In the genomic region with DNA sequence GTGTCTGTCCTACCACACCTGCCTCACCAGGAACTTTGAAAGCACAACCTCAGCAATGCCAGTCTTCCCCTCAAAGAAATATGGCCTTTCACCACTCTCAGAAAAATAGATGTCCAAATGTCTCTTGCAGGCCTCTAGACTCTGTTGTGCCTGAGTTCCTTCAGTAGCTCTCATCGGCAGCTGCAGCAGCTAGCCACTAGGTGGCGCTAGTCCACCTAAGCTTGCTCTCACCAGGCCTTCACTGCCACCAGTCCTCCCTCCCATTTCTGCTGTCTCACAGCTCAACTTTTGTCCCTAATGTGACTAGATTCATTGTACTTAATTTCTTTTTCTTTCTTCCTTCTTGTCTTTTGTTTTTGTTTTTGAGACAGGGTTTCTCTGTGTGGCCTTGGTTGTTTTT, we compare ENCODE assay signal across 9 mouse cellular contexts. TPM values are rescaled to one million over a fixed set of nuclear protein-coding genes. Genes with fewer than 3 reads are reported as not detected.
DNase-seq lines count a peak whose midpoint lies in the region; ATAC-seq and TF ChIP-seq lines count a peak whose summit lies in the region.
"Had no signal": no experiment of that assay in that cellular context is flagged by ENCODE, and none has a peak within 500 bp of the region (broad histone marks: within the 10 kb centered on the region; RNA-seq: fewer than 3 reads in every experiment).

No protein-coding gene starts in this region.

- no peak for TF ChIP-seq EP300 in heart, postnatal 0 days (IDR thresholded peaks at IDR 0.05; ENCODE audit: low read depth)

- H3K4me1 ChIP-seq in ES-E14 (ENCODE audit: control insufficient read depth in 2 of 2, insufficient read depth in 2 of 2, low read length in 2 of 2, poor library complexity in 1 of 2): peaks cover 0 to 16% of the 10 kb centered on the region in 2 experiments; a peak in 1 of 4 replicates
- H3K4me1 ChIP-seq in embryonic facial prominence, embryonic 10.5 days: peaks cover 35% of the 10 kb centered on the region
- peaks cover 11% of the 10 kb centered on the region for H3K4me1 ChIP-seq in heart, postnatal 0 days (ENCODE audit: control insufficient read depth, insufficient read depth)

- H3K4me2 ChIP-seq in heart, postnatal 0 days (ENCODE audit: low read depth, low read length): no peak overlapping the region
- H3K4me2 ChIP-seq: lung, embryonic 15.5 days had no signal

- H3K4me3 ChIP-seq in ES-E14 (ENCODE audit: insufficient read depth in 1 of 2, low read depth in 1 of 2, low read length in 2 of 2, poor library complexity in 1 of 2, severe bottlenecking in 1 of 2): no peak overlapping the region
- H3K4me3 ChIP-seq in embryonic facial prominence, embryonic 10.5 days: no peak overlapping the region; the same call in 1 of the 2 replicates
- H3K4me3 ChIP-seq in heart, postnatal 0 days (ENCODE audit: low read depth, low read length): no peak overlapping the region
- H3K4me3 ChIP-seq: lung, embryonic 15.5 days had no signal

- in situ Hi-C loops in ES-E14 (cut with MboI; ENCODE audit: low sequenced_read_pairs in 2 of 2, unreplicated experiment in 2 of 2): no loop called here

- no peaks in the 10 kb centered on the region for H3K27me3 ChIP-seq in embryonic facial prominence, embryonic 10.5 days (replicated peaks; ENCODE audit: low read depth, poor library complexity, severe bottlenecking)
- no peaks in the 10 kb centered on the region for H3K27me3 ChIP-seq in heart, postnatal 0 days (ENCODE audit: control insufficient read depth, insufficient read depth, low read length)
- H3K27me3 ChIP-seq: lung, embryonic 15.5 days had no signal

- ATAC-seq in heart, postnatal 0 days (ENCODE audit: insufficient read depth, low read depth): peak; percentile 54

- no peak overlapping the region for H3K27ac ChIP-seq in ES-E14 (ENCODE audit: insufficient read depth, low read depth, low read length, poor library complexity, severe bottlenecking)
- H3K27ac ChIP-seq in embryonic facial prominence, embryonic 10.5 days (replicated peaks): no peak overlapping the region
- peak overlapping the region; percentile 27; the same call in 1 of the 2 replicates for H3K27ac ChIP-seq in heart, postnatal 0 days (ENCODE audit: low read depth)
- H3K27ac ChIP-seq: lung, embryonic 15.5 days had no signal

- no peaks in the 10 kb centered on the region for H3K9me3 ChIP-seq in ES-E14 (ENCODE audit: control insufficient read depth, insufficient read depth, low read depth, low read length)
- no peaks in the 10 kb centered on the region for H3K9me3 ChIP-seq in embryonic facial prominence, embryonic 10.5 days
- no peaks in the 10 kb centered on the region for H3K9me3 ChIP-seq in heart, postnatal 0 days (replicated peaks; ENCODE audit: control insufficient read depth, low read length)
- H3K9me3 ChIP-seq: lung, embryonic 15.5 days had no signal

- 0% methylated on average over 2 of the region's 2 CpGs for WGBS in embryonic facial prominence, embryonic 10.5 days
- 0% methylated on average over 2 of the region's 2 CpGs for WGBS in heart, postnatal 0 days

- peak; percentile 70 for DNase-seq in ES-E14 (ENCODE audit: low read depth, low spot score)
- DNase-seq in adrenal gland, postnatal 14 days: peak; percentile 87
- peak; percentile 83 for DNase-seq in embryonic facial prominence, embryonic 10.5 days (ENCODE audit: low spot score)
- peak; percentile 85 for DNase-seq in heart, postnatal 0 days (ENCODE audit: low spot score)
- DNase-seq in layer of hippocampus, adult 8-10 months (ENCODE audit: low spot score in 2 of 2): peak; percentile 69 to 83
- peak; percentile 90 for DNase-seq in lung, postnatal 10 days
- peak; percentile 78 for DNase-seq in right cerebral cortex, postnatal 14 days
- peak; percentile 72 to 75 for DNase-seq in urinary bladder, postnatal 4 days (ENCODE audit: low spot score in 2 of 2)

- H3K9ac ChIP-seq in ES-E14 (ENCODE audit: insufficient read depth, low read depth, low read length, poor library complexity, severe bottlenecking): no peak overlapping the region
- H3K9ac ChIP-seq in heart, postnatal 0 days (replicated peaks; ENCODE audit: low read depth, low read length): no peak overlapping the region
- H3K9ac ChIP-seq: lung, embryonic 15.5 days had no signal

- H3K36me3 ChIP-seq in ES-E14 (ENCODE audit: control insufficient read depth, insufficient read depth, low read length, poor library complexity, severe bottlenecking): peaks cover 32% of the 10 kb centered on the region
- peaks cover 64% of the 10 kb centered on the region for H3K36me3 ChIP-seq in embryonic facial prominence, embryonic 10.5 days (replicated peaks)
- peaks cover 39% of the 10 kb centered on the region for H3K36me3 ChIP-seq in heart, postnatal 0 days (replicated peaks; ENCODE audit: control insufficient read depth, insufficient read depth, low read length)

- peak; percentile 99 for TF ChIP-seq CTCF in heart, postnatal 0 days (IDR thresholded peaks at IDR 0.05; ENCODE audit: low read depth)

TF ChIP-seq in ES-E14, 5 proteins besides CTCF, POLR2A, EP300 and RAD21:
- no peak for TF ChIP-seq MAFK (IDR thresholded peaks at IDR 0.05; ENCODE audit: insufficient read depth, low read depth, low read length)

RNA-seq across cellular contexts. Expression of gene Wdr83os, which starts 3.5 kb away (rescaled TPM):
- total RNA-seq in ES-E14 (2012; rRNA removed): 24.9 and 27.6 TPM in 2 replicates
- 68.3 and 70.3 TPM in 2 replicates for total RNA-seq in adrenal gland, postnatal 14 days (2021)
- polyA plus RNA-seq in embryonic facial prominence, embryonic 10.5 days (2016; fragmentation: Nextera tagmentation; extraction: Ambion mirVana): 126 and 127 TPM in 2 replicates
- 101 and 116 TPM in 2 replicates for total RNA-seq in heart, postnatal 0 days (2014; rRNA removed; ENCODE audit: low replicate concordance)
- 99.8 and 103 TPM in 2 replicates for polyA plus RNA-seq in heart, postnatal 0 days (2015; fragmentation: Nextera tagmentation; extraction: Ambion mirVana)
- total RNA-seq in layer of hippocampus, adult 8-10 months (2022): 10 to 100 TPM; 58.3 to 64.3 (median 61.7) TPM

RNA-seq across cellular contexts. Expression of gene Wdr83, which starts 4.1 kb away (rescaled TPM):
- 26.4 and 32.6 TPM in 2 replicates for total RNA-seq in ES-E14 (2012; rRNA removed)
- total RNA-seq in adrenal gland, postnatal 14 days (2021): 30.0 and 30.9 TPM in 2 replicates
- 64.3 and 65.8 TPM in 2 replicates for polyA plus RNA-seq in embryonic facial prominence, embryonic 10.5 days (2016; fragmentation: Nextera tagmentation; extraction: Ambion mirVana)
- 16.2 and 31.0 TPM in 2 replicates for total RNA-seq in heart, postnatal 0 days (2014; rRNA removed; ENCODE audit: low replicate concordance)
- 38.8 and 42.9 TPM in 2 replicates for polyA plus RNA-seq in heart, postnatal 0 days (2015; fragmentation: Nextera tagmentation; extraction: Ambion mirVana)
- 10 to 100 TPM; 20.1 to 32.5 (median 26.4) TPM for total RNA-seq in layer of hippocampus, adult 8-10 months (2022)

RNA-seq across cellular contexts. Expression of gene Dhps, which starts 5.4 kb away (rescaled TPM):
- 54.1 and 63.1 TPM in 2 replicates for total RNA-seq in ES-E14 (2012; rRNA removed)
- total RNA-seq in adrenal gland, postnatal 14 days (2021): 28.7 and 40.6 TPM in 2 replicates
- polyA plus RNA-seq in embryonic facial prominence, embryonic 10.5 days (2016; fragmentation: Nextera tagmentation; extraction: Ambion mirVana): 70.5 and 74.5 TPM in 2 replicates
- total RNA-seq in heart, postnatal 0 days (2014; rRNA removed; ENCODE audit: low replicate concordance): 25.9 and 48.2 TPM in 2 replicates
- 45.0 and 48.3 TPM in 2 replicates for polyA plus RNA-seq in heart, postnatal 0 days (2015; fragmentation: Nextera tagmentation; extraction: Ambion mirVana)
- 10 to 100 TPM; 57.7 to 62.2 (median 59.1) TPM for total RNA-seq in layer of hippocampus, adult 8-10 months (2022)

RNA-seq across cellular contexts. Expression of gene Man2b1, which starts 6.1 kb away (rescaled TPM):
- 40.2 and 78.2 TPM in 2 replicates for total RNA-seq in ES-E14 (2012; rRNA removed)
- 49.8 and 56.3 TPM in 2 replicates for total RNA-seq in adrenal gland, postnatal 14 days (2021)
- 26.1 and 27.2 TPM in 2 replicates for polyA plus RNA-seq in embryonic facial prominence, embryonic 10.5 days (2016; fragmentation: Nextera tagmentation; extraction: Ambion mirVana)
- 47.2 and 87.1 TPM in 2 replicates for total RNA-seq in heart, postnatal 0 days (2014; rRNA removed; ENCODE audit: low replicate concordance)
- 24.0 and 24.9 TPM in 2 replicates for polyA plus RNA-seq in heart, postnatal 0 days (2015; fragmentation: Nextera tagmentation; extraction: Ambion mirVana)
- total RNA-seq in layer of hippocampus, adult 8-10 months (2022): 10 to 100 TPM; 33.4 to 98.9 (median 68.8) TPM

RNA-seq across cellular contexts. Expression of gene Gm5741, which starts 9.2 kb away (rescaled TPM):
- total RNA-seq in ES-E14 (2012; rRNA removed): not detected in 2 replicates
- total RNA-seq in adrenal gland, postnatal 14 days (2021): not detected in 2 replicates
- polyA plus RNA-seq in embryonic facial prominence, embryonic 10.5 days (2016; fragmentation: Nextera tagmentation; extraction: Ambion mirVana): not detected in 2 replicates
- total RNA-seq in heart, postnatal 0 days (2014; rRNA removed; ENCODE audit: low replicate concordance): not detected in 2 replicates
- polyA plus RNA-seq in heart, postnatal 0 days (2015; fragmentation: Nextera tagmentation; extraction: Ambion mirVana): not detected in 2 replicates
- not detected for total RNA-seq in layer of hippocampus, adult 8-10 months (2022)
- polyA plus RNA-seq: lung, embryonic 15.5 days had no signal
